Comparison of ENCODE assay signal across 13 mouse cellular contexts in genomic region chrX:53214557-53215229, GRCm38 (mm10). TPM values are rescaled to one million over a fixed set of nuclear protein-coding genes. Genes with fewer than 3 reads are reported as not detected.
DNase-seq lines count a peak whose midpoint lies in the region; ATAC-seq lines count a peak whose summit lies in the region.
"Had no signal": no experiment of that assay in that cellular context is flagged by ENCODE, and none has a peak within 500 bp of the region (broad histone marks: within the 10 kb centered on the region; RNA-seq: fewer than 3 reads in every experiment).

No protein-coding gene starts in this region.

- no peaks in the 10 kb centered on the region for H3K4me1 ChIP-seq in embryonic facial prominence, embryonic 12.5 days
- H3K4me1 ChIP-seq in embryonic facial prominence, embryonic 10.5 days, result 0 out of 2 replicates have a peak, but pooled peaks cover 3% of the 10 kb centered on the region
- H3K4me1 ChIP-seq in intestine, embryonic 14.5 days (replicated peaks; ENCODE audit: control insufficient read depth, insufficient read depth, low read length), result peaks cover 15% of the 10 kb centered on the region; the same call in 1 of the 2 replicates
- H3K4me1 ChIP-seq in intestine, embryonic 15.5 days (replicated peaks), result 0 out of 2 replicates have a peak, but pooled peaks cover 5% of the 10 kb centered on the region
- no peaks in the 10 kb centered on the region for H3K4me1 ChIP-seq in midbrain, embryonic 11.5 days (ENCODE audit: control insufficient read depth, insufficient read depth, low read length)
- H3K4me1 ChIP-seq: neural tube, embryonic 12.5 days had no signal

- no peaks in the 10 kb centered on the region for H3K27me3 ChIP-seq in embryonic facial prominence, embryonic 12.5 days
- peaks cover 8% of the 10 kb centered on the region; the same call in 1 of the 2 replicates for H3K27me3 ChIP-seq in embryonic facial prominence, embryonic 10.5 days (replicated peaks; ENCODE audit: low read depth, poor library complexity, severe bottlenecking)
- no peaks in the 10 kb centered on the region for H3K27me3 ChIP-seq in intestine, embryonic 14.5 days (replicated peaks; ENCODE audit: control insufficient read depth, insufficient read depth, low read length)
- no peaks in the 10 kb centered on the region for H3K27me3 ChIP-seq in intestine, embryonic 15.5 days (replicated peaks)
- H3K27me3 ChIP-seq in midbrain, embryonic 11.5 days (ENCODE audit: control insufficient read depth, insufficient read depth, low read length), result no peaks in the 10 kb centered on the region
- H3K27me3 ChIP-seq: neural tube, embryonic 12.5 days had no signal

- H3K27ac ChIP-seq in embryonic facial prominence, embryonic 12.5 days, result 0 out of 2 replicates have a peak overlapping the region, but pooled peaks have one; percentile 6
- no peak overlapping the region for H3K27ac ChIP-seq in embryonic facial prominence, embryonic 10.5 days (replicated peaks)
- peak overlapping the region; percentile 51; the same call in 1 of the 2 replicates for H3K27ac ChIP-seq in intestine, embryonic 14.5 days (ENCODE audit: low read depth)
- H3K27ac ChIP-seq in intestine, embryonic 15.5 days, result no peak overlapping the region
- H3K27ac ChIP-seq in midbrain, embryonic 11.5 days (ENCODE audit: low read depth, low read length), result no peak overlapping the region
- H3K27ac ChIP-seq: neural tube, embryonic 12.5 days had no signal

- 62% methylated on average over 7 of the region's 7 CpGs for WGBS in embryonic facial prominence, embryonic 12.5 days
- 73% methylated on average over 7 of the region's 7 CpGs for WGBS in embryonic facial prominence, embryonic 10.5 days
- 40% methylated on average over 7 of the region's 7 CpGs for WGBS in intestine, embryonic 14.5 days
- 52% methylated on average over 7 of the region's 7 CpGs for WGBS in intestine, embryonic 15.5 days
- WGBS in midbrain, embryonic 11.5 days, result 84% methylated on average over 7 of the region's 7 CpGs

- DNase-seq in embryonic facial prominence, embryonic 10.5 days (ENCODE audit: low spot score), result no peak
- DNase-seq in intestine, embryonic 14.5 days (ENCODE audit: low spot score), result no peak
- DNase-seq in cerebellum, postnatal 36 days, result peak; percentile 5 to 8
- DNase-seq in lung, postnatal 10 days, result peak; percentile 62
- DNase-seq in layer of hippocampus, adult 9-10 months (ENCODE audit: low spot score), result no peak
- DNase-seq in midbrain, embryonic 11.5 days (ENCODE audit: low spot score, missing footprints), result no peak
- DNase-seq: thymus, postnatal 4 days had no signal

- H3K4me3 ChIP-seq in embryonic facial prominence, embryonic 12.5 days, result no peak overlapping the region
- H3K4me3 ChIP-seq in embryonic facial prominence, embryonic 10.5 days, result no peak overlapping the region
- no peak overlapping the region for H3K4me3 ChIP-seq in intestine, embryonic 14.5 days (ENCODE audit: low read depth, low read length)
- H3K4me3 ChIP-seq in intestine, embryonic 15.5 days (replicated peaks), result no peak overlapping the region
- H3K4me3 ChIP-seq in midbrain, embryonic 11.5 days (ENCODE audit: low read depth, low read length), result no peak overlapping the region
- H3K4me3 ChIP-seq: neural tube, embryonic 12.5 days had no signal

- no peak overlapping the region for H3K9ac ChIP-seq in embryonic facial prominence, embryonic 12.5 days
- no peak overlapping the region for H3K9ac ChIP-seq in intestine, embryonic 14.5 days (ENCODE audit: low read length)
- H3K9ac ChIP-seq in intestine, embryonic 15.5 days, result no peak overlapping the region
- no peak overlapping the region for H3K9ac ChIP-seq in midbrain, embryonic 11.5 days (ENCODE audit: low read length)
- H3K9ac ChIP-seq: neural tube, embryonic 12.5 days had no signal

- no peak overlapping the region for H3K4me2 ChIP-seq in embryonic facial prominence, embryonic 12.5 days (replicated peaks)
- H3K4me2 ChIP-seq in intestine, embryonic 14.5 days (ENCODE audit: low read length), result no peak overlapping the region
- H3K4me2 ChIP-seq in intestine, embryonic 15.5 days (replicated peaks), result no peak overlapping the region
- H3K4me2 ChIP-seq in midbrain, embryonic 11.5 days, result no peak overlapping the region
- H3K4me2 ChIP-seq: neural tube, embryonic 12.5 days had no signal

- no peaks in the 10 kb centered on the region for H3K9me3 ChIP-seq in embryonic facial prominence, embryonic 12.5 days
- H3K9me3 ChIP-seq in embryonic facial prominence, embryonic 10.5 days, result no peaks in the 10 kb centered on the region
- no peaks in the 10 kb centered on the region for H3K9me3 ChIP-seq in intestine, embryonic 14.5 days (ENCODE audit: control insufficient read depth, low read length)
- H3K9me3 ChIP-seq in intestine, embryonic 15.5 days, result no peaks in the 10 kb centered on the region
- no peaks in the 10 kb centered on the region for H3K9me3 ChIP-seq in midbrain, embryonic 11.5 days (ENCODE audit: control insufficient read depth, low read length)
- H3K9me3 ChIP-seq: neural tube, embryonic 12.5 days had no signal

- H3K36me3 ChIP-seq in embryonic facial prominence, embryonic 12.5 days, result no peaks in the 10 kb centered on the region
- no peaks in the 10 kb centered on the region for H3K36me3 ChIP-seq in embryonic facial prominence, embryonic 10.5 days (replicated peaks)
- no peaks in the 10 kb centered on the region for H3K36me3 ChIP-seq in intestine, embryonic 14.5 days (ENCODE audit: control insufficient read depth, insufficient read depth, low read length)
- H3K36me3 ChIP-seq in intestine, embryonic 15.5 days, result no peaks in the 10 kb centered on the region
- H3K36me3 ChIP-seq in midbrain, embryonic 11.5 days (ENCODE audit: control insufficient read depth, insufficient read depth, low read length), result no peaks in the 10 kb centered on the region
- H3K36me3 ChIP-seq: neural tube, embryonic 12.5 days had no signal

- ATAC-seq in embryonic facial prominence, embryonic 12.5 days (ENCODE audit: insufficient number of reproducible peaks, insufficient read depth, low FRiP score, low TSS enrichment), result no peak
- no peak for ATAC-seq in intestine, embryonic 14.5 days (replicated peaks; ENCODE audit: low FRiP score, low TSS enrichment, low read depth)
- ATAC-seq in intestine, embryonic 15.5 days, result no peak
- ATAC-seq in midbrain, embryonic 11.5 days (ENCODE audit: low FRiP score), result no peak

RNA-seq across cellular contexts. Expression of gene Plac1, which starts 25.2 kb away (rescaled TPM):
- 10.0 and 13.5 TPM in 2 replicates for polyA plus RNA-seq in embryonic facial prominence, embryonic 12.5 days (2016; fragmentation: Nextera tagmentation; extraction: Ambion mirVana)
- 4.1 and 4.8 TPM in 2 replicates for polyA plus RNA-seq in embryonic facial prominence, embryonic 10.5 days (2016; fragmentation: Nextera tagmentation; extraction: Ambion mirVana)
- polyA plus RNA-seq in intestine, embryonic 14.5 days (2014; fragmentation: Nextera tagmentation; extraction: Ambion mirVana), result 5.1 and 6.5 TPM in 2 replicates
- polyA plus RNA-seq in intestine, embryonic 15.5 days (2015; fragmentation: Nextera tagmentation; extraction: Ambion mirVana), result 4.0 and 4.6 TPM in 2 replicates
- 1.9 and 2.4 TPM in 2 replicates for polyA plus RNA-seq in midbrain, embryonic 11.5 days (2014; fragmentation: Nextera tagmentation; extraction: Ambion mirVana)
- polyA plus RNA-seq: large intestine, adult 2 months; small intestine, adult 2 months had no signal

RNA-seq across cellular contexts. Expression of gene Fam122b, which starts 54.9 kb away (rescaled TPM):
- 8.0 and 9.3 TPM in 2 replicates for polyA plus RNA-seq in embryonic facial prominence, embryonic 12.5 days (2016; fragmentation: Nextera tagmentation; extraction: Ambion mirVana)
- 6.7 and 7.8 TPM in 2 replicates for polyA plus RNA-seq in embryonic facial prominence, embryonic 10.5 days (2016; fragmentation: Nextera tagmentation; extraction: Ambion mirVana)
- 11.6 and 11.7 TPM in 2 replicates for polyA plus RNA-seq in intestine, embryonic 14.5 days (2014; fragmentation: Nextera tagmentation; extraction: Ambion mirVana)
- 7.8 and 9.3 TPM in 2 replicates for polyA plus RNA-seq in intestine, embryonic 15.5 days (2015; fragmentation: Nextera tagmentation; extraction: Ambion mirVana)
- polyA plus RNA-seq in midbrain, embryonic 11.5 days (2014; fragmentation: Nextera tagmentation; extraction: Ambion mirVana), result 8.5 and 9.0 TPM in 2 replicates

RNA-seq across cellular contexts. Expression of gene Fam122c, which starts 58.5 kb away (rescaled TPM):
- not detected in 2 replicates for polyA plus RNA-seq in embryonic facial prominence, embryonic 12.5 days (2016; fragmentation: Nextera tagmentation; extraction: Ambion mirVana)
- not detected in 2 replicates for polyA plus RNA-seq in embryonic facial prominence, embryonic 10.5 days (2016; fragmentation: Nextera tagmentation; extraction: Ambion mirVana)
- polyA plus RNA-seq in intestine, embryonic 14.5 days (2014; fragmentation: Nextera tagmentation; extraction: Ambion mirVana), result not detected in 2 replicates
- polyA plus RNA-seq in intestine, embryonic 15.5 days (2015; fragmentation: Nextera tagmentation; extraction: Ambion mirVana), result not detected in 2 replicates
- polyA plus RNA-seq in midbrain, embryonic 11.5 days (2014; fragmentation: Nextera tagmentation; extraction: Ambion mirVana), result not detected in 2 replicates
- polyA plus RNA-seq: large intestine, adult 2 months; liver, embryonic 16.5 days; neural tube, embryonic 12.5 days; small intestine, adult 2 months had no signal

Comparison
In these comparisons a context has a peak if more than half of its experiments do, and no peak if none do; other contexts are left out.
1. H3K27ac ChIP-seq: peak in embryonic facial prominence, embryonic 12.5 days (single experiment) and intestine, embryonic 14.5 days (single experiment); none in embryonic facial prominence, embryonic 10.5 days (single experiment), intestine, embryonic 15.5 days (single experiment) and midbrain, embryonic 11.5 days (single experiment).
2. DNase-seq: peak in cerebellum, postnatal 36 days (2 of 2) and lung, postnatal 10 days (single experiment); none in embryonic facial prominence, embryonic 10.5 days (single experiment), intestine, embryonic 14.5 days (single experiment), layer of hippocampus, adult 9-10 months (single experiment) and midbrain, embryonic 11.5 days (single experiment).